Mouse (Mus musculus) urinary bladder, postnatal 25 days (tissue): ENCODE measurements around the gene H2afy.
A peak's percentile ranks its signal among the peaks of the same experiment; 100 is the strongest.

Source experiments
- DNase-seq: peaks from one replicate; pipeline ENCODE4 v3.0.0; 2022; ENCODE audit warnings: low spot score

H2afy gene

GRCm38 (mm10) chr13:56145523-56145922 lies 9.4 kb upstream of the H2afy start:
- no peak for DNase-seq

GRCm38 (mm10) chr13:56144021-56144420 lies 7.9 kb upstream of the H2afy start:
- no peak for DNase-seq

- no peak for DNase-seq
These were observed 7.0 kb upstream of the H2afy start for GRCm38 (mm10) chr13:56143151-56143513.

GRCm38 (mm10) chr13:56142382-56143150 lies 6.4 kb upstream of the H2afy start:
- no peak for DNase-seq

GRCm38 (mm10) chr13:56139167-56139751 lies 3.1 kb upstream of the H2afy start:
- DNase-seq, result no peak

- DNase-seq, result peak; percentile 89
These were observed 719 bp downstream of the H2afy start for GRCm38 (mm10) chr13:56135231-56136052.

- DNase-seq, result peak; percentile 40
These were observed 1.5 kb downstream of the H2afy start for GRCm38 (mm10) chr13:56134631-56135181.

GRCm38 (mm10) chr13:56134031-56134430 lies 2.1 kb downstream of the H2afy start:
- no peak for DNase-seq

GRCm38 (mm10) chr13:56132941-56133340 lies 3.2 kb downstream of the H2afy start:
- no peak for DNase-seq

- DNase-seq, result no peak
These were observed 3.7 kb downstream of the H2afy start for GRCm38 (mm10) chr13:56132326-56132936.

GRCm38 (mm10) chr13:56130544-56130943 lies 5.6 kb downstream of the H2afy start:
- no peak for DNase-seq

GRCm38 (mm10) chr13:56129578-56129977 lies 6.6 kb downstream of the H2afy start:
- DNase-seq, result no peak

GRCm38 (mm10) chr13:56129014-56129413 lies 7.1 kb downstream of the H2afy start:
- no peak for DNase-seq

- no peak for DNase-seq
These were observed 10.5 kb downstream of the H2afy start for GRCm38 (mm10) chr13:56125632-56126031.

GRCm38 (mm10) chr13:56123075-56123474 lies 13.1 kb downstream of the H2afy start:
- DNase-seq, result no peak

GRCm38 (mm10) chr13:56117991-56118765 lies 18.0 kb downstream of the H2afy start:
- DNase-seq, result no peak

GRCm38 (mm10) chr13:56115906-56116305 lies 20.3 kb downstream of the H2afy start:
- DNase-seq, result no peak

- DNase-seq, result no peak
These were observed 20.8 kb downstream of the H2afy start for GRCm38 (mm10) chr13:56115386-56115785.

- DNase-seq, result no peak
These were observed 22.5 kb downstream of the H2afy start for GRCm38 (mm10) chr13:56113431-56114248.

- no peak for DNase-seq
These were observed 23.2 kb downstream of the H2afy start for GRCm38 (mm10) chr13:56112980-56113379.
